Mouse (Mus musculus): ENCODE measurements around the gene Gm9970. TPM values are rescaled to one million over a fixed set of nuclear protein-coding genes. Genes with fewer than 3 reads are reported as not detected.

Gm9970 gene
- polyA plus RNA-seq, 1 experiment from 2014 or later, result 0.44 TPM

DNA sequence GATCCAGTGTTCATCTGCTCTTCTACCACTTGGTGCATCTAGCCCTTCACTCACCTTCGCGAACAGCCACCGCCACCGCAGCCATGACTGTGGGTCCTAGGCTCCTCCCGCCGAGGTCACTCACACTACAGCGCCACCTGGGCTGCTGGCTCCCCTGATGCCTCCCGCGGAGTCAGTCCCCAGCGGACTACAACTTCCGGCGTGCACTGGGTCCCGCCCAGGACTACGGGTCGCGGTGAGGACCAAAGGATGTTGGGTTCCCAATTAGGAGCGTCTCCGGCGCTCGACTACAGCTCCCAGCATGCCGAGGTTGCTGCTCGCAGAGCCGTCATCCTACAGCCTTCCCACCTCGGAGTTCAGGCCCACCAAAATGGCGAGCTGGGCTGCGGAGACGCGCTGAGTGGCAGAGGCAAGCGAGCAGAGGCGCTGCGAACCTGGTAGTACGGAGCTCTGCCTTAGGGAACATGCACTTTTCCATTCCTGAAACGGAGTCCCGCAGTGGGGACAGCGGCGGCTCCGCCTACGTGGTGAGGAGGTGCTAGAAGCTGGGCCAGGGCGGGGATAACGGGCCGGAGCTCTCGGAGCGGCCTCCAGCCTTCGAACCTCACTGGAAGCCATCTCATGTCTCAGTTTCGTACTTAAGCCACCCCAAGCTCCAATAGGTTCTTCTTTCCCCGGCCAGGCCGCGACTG is 47.9 kb downstream of the Gm9970 start, which contains the start of the genes Snx17 and Eif2b4:
Gene Snx17, plus strand, starts transcription at position 289 of the 692 bp plus-strand sequence.
Gene Eif2b4, minus strand, starts transcription at position 492 of the 692 bp plus-strand sequence.
- peak; percentile 97 for ATAC-seq (ENCODE audit: insufficient read depth, low FRiP score, low read depth)
- H3K4me3 ChIP-seq (replicated peaks), result peak within 1 kb of the TSS; percentile 91
- no peaks in the 10 kb centered on the region for H3K9me3 ChIP-seq
- H3K4me2 ChIP-seq, result peak within 1 kb of the TSS; percentile 82
- H3K27me3 ChIP-seq (replicated peaks), result no peaks in the 10 kb centered on the region
- peaks cover 56% of the 10 kb centered on the region for H3K36me3 ChIP-seq
- peak within 1 kb of the TSS; percentile 98 for H3K9ac ChIP-seq
- peak within 1 kb of the TSS; percentile 92 for H3K27ac ChIP-seq
- WGBS, result under 1% methylated on average over 48 of the region's 48 CpGs
- peaks cover 18% of the 10 kb centered on the region; the same call in 1 of the 2 replicates for H3K4me1 ChIP-seq

DNA sequence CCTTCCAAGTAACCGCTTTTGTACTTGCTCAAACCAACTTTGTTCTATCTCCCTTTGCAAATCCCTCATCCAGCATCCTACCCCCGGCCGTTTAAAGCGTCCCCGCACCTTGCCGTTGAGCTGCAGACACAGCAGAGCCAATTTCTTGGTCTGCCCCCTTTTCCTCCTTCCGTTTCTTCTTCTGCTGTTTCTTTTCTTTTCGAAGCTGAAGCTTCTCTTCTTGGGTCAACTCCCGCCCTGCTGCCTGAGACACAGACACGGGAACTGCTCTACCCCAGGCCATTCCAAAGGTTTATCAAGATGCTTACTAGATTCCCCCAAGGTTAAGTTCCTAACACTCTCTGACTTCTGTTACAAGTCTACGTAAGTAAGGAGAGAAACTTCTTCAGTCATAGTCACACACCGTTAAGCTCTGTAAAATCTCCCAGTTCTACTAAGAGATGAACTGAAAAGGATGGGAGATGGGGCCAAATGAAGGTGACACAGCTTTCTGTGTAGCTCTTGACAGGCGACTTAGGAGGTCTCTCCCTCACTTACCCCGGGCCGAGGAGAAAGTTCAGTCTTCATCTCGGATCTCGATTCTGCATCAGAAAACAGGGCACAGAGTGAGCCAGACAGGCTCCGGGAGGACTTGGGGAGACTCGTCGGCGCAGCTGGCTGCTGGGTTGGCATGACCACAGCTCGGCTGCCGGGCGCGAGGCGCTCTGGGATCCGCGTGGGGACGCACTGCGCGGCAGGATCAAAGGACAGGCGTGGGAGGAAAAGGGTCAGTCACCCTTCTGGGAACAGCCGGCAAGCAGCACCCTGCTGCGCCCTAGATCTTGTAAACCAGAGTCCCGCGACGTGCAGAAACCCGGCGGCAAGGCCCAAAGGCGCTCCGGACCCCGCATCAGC is 48.7 kb downstream of the Gm9970 start:
- H3K4me1 ChIP-seq, result peaks cover 18% of the 10 kb centered on the region; the same call in 1 of the 2 replicates
- peak overlapping the region; percentile 76 for H3K9ac ChIP-seq
- 11% methylated on average over 42 of the region's 42 CpGs for WGBS
- peak overlapping the region; percentile 92 for H3K27ac ChIP-seq
- H3K36me3 ChIP-seq, result peaks cover 55% of the 10 kb centered on the region
- peak; percentile 41 for ATAC-seq (ENCODE audit: insufficient read depth, low FRiP score, low read depth)
- peak overlapping the region; percentile 82 for H3K4me2 ChIP-seq
- H3K27me3 ChIP-seq (replicated peaks), result no peaks in the 10 kb centered on the region
- peak overlapping the region; percentile 91 for H3K4me3 ChIP-seq (replicated peaks)
- no peaks in the 10 kb centered on the region for H3K9me3 ChIP-seq

Other genes with a start within 250 kb of the Gm9970 start
- gene Atraid, start 192.9 kb downstream of the Gm9970 start, polyA plus RNA-seq (2015; fragmentation: Nextera tagmentation; extraction: Ambion mirVana), result 151 and 157 TPM in 2 replicates
- 8.9 and 10.4 TPM in 2 replicates for gene Slc5a6, start 192.3 kb downstream of the Gm9970 start, polyA plus RNA-seq (2015; fragmentation: Nextera tagmentation; extraction: Ambion mirVana)
- gene Cad, start 186.5 kb downstream of the Gm9970 start, polyA plus RNA-seq (2015; fragmentation: Nextera tagmentation; extraction: Ambion mirVana), result 23.0 and 26.7 TPM in 2 replicates
- gene Dnajc5g, start 134.9 kb downstream of the Gm9970 start, polyA plus RNA-seq (2015; fragmentation: Nextera tagmentation; extraction: Ambion mirVana), result not detected in 2 replicates
- gene Slc30a3, start 133.0 kb downstream of the Gm9970 start, polyA plus RNA-seq (2015; fragmentation: Nextera tagmentation; extraction: Ambion mirVana), result 0.26 and 0.37 TPM in 2 replicates
- 0.62 TPM in 1 of 2 replicates, not detected in the other for gene Trim54, start 124.5 kb downstream of the Gm9970 start, polyA plus RNA-seq (2015; fragmentation: Nextera tagmentation; extraction: Ambion mirVana)
- not detected in 2 replicates for gene Ucn, start 102.4 kb downstream of the Gm9970 start, polyA plus RNA-seq (2015; fragmentation: Nextera tagmentation; extraction: Ambion mirVana)
- 58.8 and 63.0 TPM in 2 replicates for gene Mpv17, start 87.0 kb downstream of the Gm9970 start, polyA plus RNA-seq (2015; fragmentation: Nextera tagmentation; extraction: Ambion mirVana)
- gene Gm29609, start 61.3 kb downstream of the Gm9970 start, polyA plus RNA-seq (2015; fragmentation: Nextera tagmentation; extraction: Ambion mirVana), result 0.68 and 1.8 TPM in 2 replicates
- 53.4 and 69.6 TPM in 2 replicates for gene Gtf3c2, start 61.1 kb downstream of the Gm9970 start, polyA plus RNA-seq (2015; fragmentation: Nextera tagmentation; extraction: Ambion mirVana)
- gene Snx17, start 48.0 kb downstream of the Gm9970 start, polyA plus RNA-seq (2015; fragmentation: Nextera tagmentation; extraction: Ambion mirVana), result 115 and 132 TPM in 2 replicates
- 60.3 and 68.3 TPM in 2 replicates for gene Eif2b4, start 47.8 kb downstream of the Gm9970 start, polyA plus RNA-seq (2015; fragmentation: Nextera tagmentation; extraction: Ambion mirVana)
- 8.6 and 9.8 TPM in 2 replicates for gene Zfp513, start 38.9 kb downstream of the Gm9970 start, polyA plus RNA-seq (2015; fragmentation: Nextera tagmentation; extraction: Ambion mirVana)
- 124 and 125 TPM in 2 replicates for gene Ppm1g, start 20.5 kb downstream of the Gm9970 start, polyA plus RNA-seq (2015; fragmentation: Nextera tagmentation; extraction: Ambion mirVana)
- 140 and 141 TPM in 2 replicates for gene Nrbp1, start 368 bp downstream of the Gm9970 start, polyA plus RNA-seq (2015; fragmentation: Nextera tagmentation; extraction: Ambion mirVana)
- gene Krtcap3, start 10.5 kb upstream of the Gm9970 start, polyA plus RNA-seq (2015; fragmentation: Nextera tagmentation; extraction: Ambion mirVana), result 65.4 and 66.6 TPM in 2 replicates
- gene Ift172, start 49.9 kb upstream of the Gm9970 start, polyA plus RNA-seq (2015; fragmentation: Nextera tagmentation; extraction: Ambion mirVana), result 27.2 and 31.1 TPM in 2 replicates
- 38.3 and 38.6 TPM in 2 replicates for gene Fndc4, start 54.8 kb upstream of the Gm9970 start, polyA plus RNA-seq (2015; fragmentation: Nextera tagmentation; extraction: Ambion mirVana)
- gene Gckr, start 56.2 kb upstream of the Gm9970 start, polyA plus RNA-seq (2015; fragmentation: Nextera tagmentation; extraction: Ambion mirVana), result 0.86 and 1.4 TPM in 2 replicates
- gene Zfp512, start 211.2 kb upstream of the Gm9970 start, polyA plus RNA-seq (2015; fragmentation: Nextera tagmentation; extraction: Ambion mirVana), result 44.5 and 45.0 TPM in 2 replicates
- gene 4930548H24Rik, start 244.5 kb upstream of the Gm9970 start, polyA plus RNA-seq (2015; fragmentation: Nextera tagmentation; extraction: Ambion mirVana), result 0.10 TPM in 1 of 2 replicates, not detected in the other

Measured in stomach, embryonic 15.5 days (tissue).